Mouse (Mus musculus) midbrain, postnatal 0 days (tissue): ENCODE measurements at regions not wholly inside any gene's neighbourhood (a gene's known extent, or its start where the extent isn't known, plus 50 kb on each side); places are given as distances from the start of the nearest gene placed in this dataset.

ENCODE experiments used
- ATAC-seq: fragments of 200-750 bp; cut with Nextera tagmentation; 2 replicates; pipeline ENCODE4 v1.8.0; 2017; ENCODE audit warnings: moderate number of reproducible peaks, mild to moderate bottlenecking, moderate TSS enrichment, moderate library complexity; ENCODE audit not compliant: low FRiP score
- DNase-seq: peaks from one replicate; pipeline ENCODE4 v3.0.0-alpha.2; 2015; ENCODE audit warnings: low spot score
- H3K27ac ChIP-seq: fragments of 300-500 bp; sonication (generic); 2 replicates; pipeline ENCODE4 v1.5.1; 2014; ENCODE audit warnings: low read depth, mild to moderate bottlenecking, low read length, mixed read lengths
- H3K27me3 ChIP-seq: fragments of 300-500 bp; sonication (generic); 2 replicates; pipeline ENCODE4 v1.6.1; 2014; ENCODE audit warnings: low read length, control low read depth, mixed read lengths; ENCODE audit not compliant: insufficient read depth
- H3K36me3 ChIP-seq: fragments of 300-500 bp; sonication (generic); 2 replicates; pipeline ENCODE4 v1.6.1; 2014; ENCODE audit warnings: low read length, control low read depth, mixed read lengths; ENCODE audit not compliant: insufficient read depth
- H3K4me1 ChIP-seq: fragments of 300-500 bp; sonication (generic); 2 replicates; pipeline ENCODE4 v1.6.1; 2014; ENCODE audit warnings: mild to moderate bottlenecking, control low read depth, antibody characterized with exemption, low read length, mixed read lengths; ENCODE audit not compliant: insufficient read depth
- H3K4me2 ChIP-seq: fragments of 300-500 bp; sonication (generic); 2 replicates; pipeline ENCODE4 v1.6.1; 2014; ENCODE audit warnings: low read depth, mild to moderate bottlenecking, low read length, mixed read lengths; ENCODE audit not compliant: poor library complexity, severe bottlenecking
- H3K4me3 ChIP-seq: fragments of 300-500 bp; sonication (generic); 2 replicates; pipeline ENCODE4 v1.5.1; 2014; ENCODE audit warnings: low read depth, mild to moderate bottlenecking, low read length, moderate library complexity
- H3K9ac ChIP-seq: fragments of 300-500 bp; sonication (generic); replicated peaks from 2 replicates; pipeline ENCODE4 v1.6.1; 2014; ENCODE audit warnings: mild to moderate bottlenecking, low read length, moderate library complexity, mixed read lengths; ENCODE audit not compliant: poor library complexity, severe bottlenecking
- H3K9me3 ChIP-seq: fragments of 300-500 bp; sonication (generic); 2 replicates; pipeline ENCODE4 v1.6.1; 2016; ENCODE audit warnings: low read length, control low read depth
- CTCF ChIP-seq: IDR thresholded peaks from 2 replicates; pipeline ENCODE4 v1.5.1; 2016; ENCODE audit warnings: antibody characterized with exemption, mild to moderate bottlenecking
- WGBS: fragments of 180-500 bp; shearing (Covaris S2); extraction: QIAGEN DNeasy Blood & Tissue Kit; methylation state at CpG from one replicate; pipeline ENCODE4 v1.1.7; 2014; 5-methylcytosine and 5-hydroxymethylcytosine counted together

GRCm38 (mm10) chr1:51600425-51600824, 122.2 kb upstream of the Nabp1 start:
- 31% methylated on average over 7 of the region's 7 CpGs for WGBS
- no peaks in the 10 kb centered on the region for H3K4me1 ChIP-seq
- no peak for ATAC-seq
- no peaks in the 10 kb centered on the region for H3K27me3 ChIP-seq
- TF ChIP-seq CTCF: peak; percentile 71
- H3K9me3 ChIP-seq: no peaks in the 10 kb centered on the region
- H3K4me3 ChIP-seq: no peak overlapping the region
- no peak overlapping the region for H3K4me2 ChIP-seq
- H3K27ac ChIP-seq: no peak overlapping the region
- DNase-seq: peak; percentile 62
- no peaks in the 10 kb centered on the region for H3K36me3 ChIP-seq
- no peak overlapping the region for H3K9ac ChIP-seq

GRCm38 (mm10) chr1:51596935-51597820, 119.0 kb upstream of the Nabp1 start:
- H3K9ac ChIP-seq: no peak overlapping the region
- no peak overlapping the region for H3K4me3 ChIP-seq
- TF ChIP-seq CTCF: peak; percentile 98
- H3K36me3 ChIP-seq: no peaks in the 10 kb centered on the region
- no peak overlapping the region for H3K4me2 ChIP-seq
- H3K27me3 ChIP-seq: no peaks in the 10 kb centered on the region
- no peak overlapping the region for H3K27ac ChIP-seq
- H3K9me3 ChIP-seq: no peaks in the 10 kb centered on the region
- 46% methylated on average over 18 of the region's 18 CpGs for WGBS
- ATAC-seq (peak; percentile 85), DNase-seq (peak; percentile 92)
- H3K4me1 ChIP-seq: no peaks in the 10 kb centered on the region

GRCm38 (mm10) chr1:51594666-51595065, 116.4 kb upstream of the Nabp1 start:
- Histone ChIP-seq H3K9me3 (no peaks in the 10 kb centered on the region), H3K36me3 (no peaks in the 10 kb centered on the region), H3K4me1 (peaks cover 2% of the 10 kb centered on the region; the same call in 1 of the 2 replicates), H3K27me3 (no peaks in the 10 kb centered on the region), H3K4me3 (no peak overlapping the region), H3K9ac (no peak overlapping the region), H3K4me2 (no peak overlapping the region), H3K27ac (no peak overlapping the region)
- 75% methylated on average over 4 of the region's 4 CpGs for WGBS
- no peak for TF ChIP-seq CTCF
- ATAC-seq (no peak), DNase-seq (no peak)

- Histone ChIP-seq H3K27ac (no peak overlapping the region), H3K9me3 (no peaks in the 10 kb centered on the region), H3K36me3 (no peaks in the 10 kb centered on the region), H3K4me1 (peaks cover 2% of the 10 kb centered on the region; the same call in 1 of the 2 replicates), H3K4me3 (no peak overlapping the region), H3K9ac (no peak overlapping the region), H3K27me3 (no peaks in the 10 kb centered on the region), H3K4me2 (no peak overlapping the region)
- no peak for DNase-seq
- ATAC-seq: no peak
- WGBS: 64% methylated on average over 10 of the region's 10 CpGs
- no peak for TF ChIP-seq CTCF
Observed at GRCm38 (mm10) chr1:51593621-51594441, 115.6 kb upstream of the Nabp1 start.

GRCm38 (mm10) chr1:51591886-51592285, 113.7 kb upstream of the Nabp1 start:
- no peaks in the 10 kb centered on the region for H3K9me3 ChIP-seq
- ATAC-seq: no peak
- H3K9ac ChIP-seq: no peak overlapping the region
- H3K4me1 ChIP-seq: peaks cover 2% of the 10 kb centered on the region; the same call in 1 of the 2 replicates
- 61% methylated on average over 4 of the region's 4 CpGs for WGBS
- DNase-seq: no peak
- H3K4me3 ChIP-seq: no peak overlapping the region
- no peak overlapping the region for H3K4me2 ChIP-seq
- H3K27ac ChIP-seq: no peak overlapping the region
- H3K36me3 ChIP-seq: no peaks in the 10 kb centered on the region
- TF ChIP-seq CTCF: no peak
- H3K27me3 ChIP-seq: no peaks in the 10 kb centered on the region
